Mouse (Mus musculus) embryonic facial prominence, embryonic 12.5 days (tissue): ENCODE measurements around the gene Tm7sf3. TPM values are rescaled to one million over a fixed set of nuclear protein-coding genes. Genes with fewer than 3 reads are reported as not detected.
"Not testable (repeated sequence)": the region's sequence is repeated elsewhere in the genome, so short reads cannot be mapped to it uniquely, and the experiment has no call there.

ENCODE experiments used
- ATAC-seq: fragments of 200-750 bp; cut with Nextera tagmentation; 2 replicates; pipeline ENCODE4 v1.8.0; 2017; ENCODE audit not compliant: insufficient number of reproducible peaks, insufficient read depth, low FRiP score, low TSS enrichment
- H3K27ac ChIP-seq: fragments of 300-500 bp; sonication (generic); 2 replicates; pipeline ENCODE4 v1.5.1; 2016; ENCODE audit warnings: mild to moderate bottlenecking
- H3K27me3 ChIP-seq: fragments of 300-500 bp; sonication (generic); 2 replicates; pipeline ENCODE4 v1.6.1; 2016; ENCODE audit warnings: mild to moderate bottlenecking, moderate library complexity
- H3K36me3 ChIP-seq: fragments of 300-500 bp; sonication (generic); 2 replicates; pipeline ENCODE4 v1.6.1; 2016; ENCODE audit warnings: mild to moderate bottlenecking
- H3K4me1 ChIP-seq: fragments of 300-500 bp; sonication (generic); 2 replicates; pipeline ENCODE4 v1.6.1; 2016
- H3K4me2 ChIP-seq: fragments of 300-500 bp; sonication (generic); replicated peaks from 2 replicates; pipeline ENCODE4 v1.6.1; 2016; ENCODE audit warnings: mild to moderate bottlenecking, moderate library complexity
- H3K4me3 ChIP-seq: fragments of 300-500 bp; sonication (generic); 2 replicates; pipeline ENCODE4 v1.5.1; 2016; ENCODE audit warnings: mild to moderate bottlenecking
- H3K9ac ChIP-seq: fragments of 300-500 bp; sonication (generic); 2 replicates; pipeline ENCODE4 v1.6.1; 2016; ENCODE audit warnings: mild to moderate bottlenecking, moderate library complexity
- H3K9me3 ChIP-seq: fragments of 300-500 bp; sonication (generic); 2 replicates; pipeline ENCODE4 v1.6.1; 2016; ENCODE audit warnings: mild to moderate bottlenecking, moderate library complexity
- WGBS: fragments of 180-500 bp; shearing (Covaris S2); methylation state at CpG from one replicate; pipeline ENCODE4 v1.1.7; 2016; 5-methylcytosine and 5-hydroxymethylcytosine counted together
- polyA plus RNA-seq: library from polyadenylated mRNA; unstranded; fragments of >200 nt; fragmentation: Nextera tagmentation; extraction: Ambion mirVana; gene quantifications from 2 replicates; pipeline ENCODE4 v1.2.1, GENCODE M21; 2016

Tm7sf3 gene
- polyA plus RNA-seq, 1 experiment from 2014 or later, result 38.4 TPM

- WGBS, result 86% methylated on average over 10 of the region's 10 CpGs
Observed at GRCm38 (mm10) chr6:146603651-146604050, 39.0 kb downstream of the Tm7sf3 start.

GRCm38 (mm10) chr6:146602601-146603000 is 40.0 kb downstream of the Tm7sf3 start:
- Histone ChIP-seq H3K27me3 (no peaks in the 10 kb centered on the region), H3K36me3 (peaks cover 74% of the 10 kb centered on the region), H3K9ac (no peak overlapping the region), H3K4me2 (no peak overlapping the region), H3K4me1 (no peaks in the 10 kb centered on the region), H3K9me3 (no peaks in the 10 kb centered on the region), H3K4me3 (no peak overlapping the region), H3K27ac (no peak overlapping the region)
- 89% methylated on average over 4 of the region's 4 CpGs for WGBS
- ATAC-seq, result no peak

More at GRCm38 (mm10) chr6:146603651-146604050, 39.0 kb downstream of the Tm7sf3 start:
- H3K4me1 ChIP-seq, result no peaks in the 10 kb centered on the region
- no peaks in the 10 kb centered on the region for H3K27me3 ChIP-seq
- H3K27ac ChIP-seq, result no peak overlapping the region
- no peak overlapping the region for H3K9ac ChIP-seq
- no peaks in the 10 kb centered on the region for H3K9me3 ChIP-seq
- ATAC-seq, result no peak
- peaks cover 79% of the 10 kb centered on the region for H3K36me3 ChIP-seq
- H3K4me2 ChIP-seq, result no peak overlapping the region
- no peak overlapping the region for H3K4me3 ChIP-seq

- WGBS, result 92% methylated on average over 5 of the region's 5 CpGs
- Histone ChIP-seq H3K4me2 (no peak overlapping the region), H3K9me3 (no peaks in the 10 kb centered on the region), H3K27me3 (no peaks in the 10 kb centered on the region), H3K4me3 (no peak overlapping the region), H3K27ac (no peak overlapping the region), H3K4me1 (no peaks in the 10 kb centered on the region), H3K36me3 (peaks cover 40% of the 10 kb centered on the region), H3K9ac (no peak overlapping the region)
- ATAC-seq, result no peak
Observed at GRCm38 (mm10) chr6:146585134-146585533, 57.5 kb downstream of the Tm7sf3 start.

GRCm38 (mm10) chr6:146583366-146584046 is 59.1 kb downstream of the Tm7sf3 start:
- Histone ChIP-seq H3K4me2 (no peak overlapping the region), H3K27me3 (no peaks in the 10 kb centered on the region), H3K9ac (no peak overlapping the region), H3K4me3 (no peak overlapping the region), H3K4me1 (peaks cover 8% of the 10 kb centered on the region; the same call in 1 of the 2 replicates), H3K9me3 (no peaks in the 10 kb centered on the region), H3K36me3 (peaks cover 24% of the 10 kb centered on the region), H3K27ac (no peak overlapping the region)
- 86% methylated on average over 2 of the region's 2 CpGs for WGBS
- no peak for ATAC-seq

GRCm38 (mm10) chr6:146580381-146580926 is 62.2 kb downstream of the Tm7sf3 start:
- Histone ChIP-seq H3K27ac (no peak overlapping the region), H3K9ac (no peak overlapping the region), H3K36me3 (no peaks in the 10 kb centered on the region; the same call in 1 of the 2 replicates), H3K4me3 (no peak overlapping the region), H3K4me1 (peaks cover 18% of the 10 kb centered on the region), H3K9me3 (no peaks in the 10 kb centered on the region), H3K4me2 (no peak overlapping the region), H3K27me3 (no peaks in the 10 kb centered on the region)
- no peak for ATAC-seq
- 34% methylated on average over 2 of the region's 2 CpGs for WGBS

GRCm38 (mm10) chr6:146578586-146578985 is 64.0 kb downstream of the Tm7sf3 start:
- Histone ChIP-seq H3K27ac (peak overlapping the region; percentile 95), H3K4me1 (peaks cover 18% of the 10 kb centered on the region), H3K4me2 (peak overlapping the region; percentile 78), H3K9me3 (no peaks in the 10 kb centered on the region), H3K4me3 (peak overlapping the region; percentile 78), H3K9ac (peak overlapping the region; percentile 92), H3K27me3 (no peaks in the 10 kb centered on the region), H3K36me3 (no peaks in the 10 kb centered on the region; the same call in 1 of the 2 replicates)
- 10% methylated on average over 7 of the region's 7 CpGs for WGBS
- ATAC-seq, result no peak

- Histone ChIP-seq H3K4me3 (peak overlapping the region; percentile 78), H3K4me2 (peak overlapping the region; percentile 78), H3K27ac (peak overlapping the region; percentile 95), H3K4me1 (peaks cover 18% of the 10 kb centered on the region), H3K36me3 (no peaks in the 10 kb centered on the region; the same call in 1 of the 2 replicates), H3K9me3 (no peaks in the 10 kb centered on the region), H3K27me3 (no peaks in the 10 kb centered on the region), H3K9ac (peak overlapping the region; percentile 92)
- ATAC-seq, result peak; percentile 32; the same call in 1 of the 2 replicates
- under 1% methylated on average over 16 of the region's 22 CpGs for WGBS
Observed at GRCm38 (mm10) chr6:146578111-146578531, 64.5 kb downstream of the Tm7sf3 start.

- peaks cover 18% of the 10 kb centered on the region for H3K4me1 ChIP-seq
- no peaks in the 10 kb centered on the region for H3K27me3 ChIP-seq
- ATAC-seq, result peak; percentile 95
- no peaks in the 10 kb centered on the region for H3K36me3 ChIP-seq
- H3K9ac ChIP-seq, result peak within 1 kb of the TSS; percentile 92
- H3K4me2 ChIP-seq, result peak within 1 kb of the TSS; percentile 78
- WGBS, result under 1% methylated on average over 75 of the region's 77 CpGs
- H3K27ac ChIP-seq, result peak within 1 kb of the TSS; percentile 95
- H3K4me3 ChIP-seq, result peak within 1 kb of the TSS; percentile 78
- no peaks in the 10 kb centered on the region for H3K9me3 ChIP-seq
Observed at GRCm38 (mm10) chr6:146577310-146578109, 65.1 kb downstream of the Tm7sf3 start, which contains the start of gene Ints13. TSS of gene Ints13 (minus strand) at chr6:146577835.

GRCm38 (mm10) chr6:146576903-146577302 is 65.7 kb downstream of the Tm7sf3 start, which contains the start of gene Fgfr1op2:
TSS of gene Fgfr1op2 (plus strand) at chr6:146577203.
- peak within 1 kb of the TSS; percentile 92 for H3K9ac ChIP-seq
- H3K27me3 ChIP-seq, result no peaks in the 10 kb centered on the region
- no peaks in the 10 kb centered on the region for H3K36me3 ChIP-seq
- 1% methylated on average over 13 of the region's 13 CpGs for WGBS
- H3K4me1 ChIP-seq, result peaks cover 18% of the 10 kb centered on the region
- no peaks in the 10 kb centered on the region for H3K9me3 ChIP-seq
- peak within 1 kb of the TSS; percentile 95 for H3K27ac ChIP-seq
- peak within 1 kb of the TSS; percentile 78 for H3K4me3 ChIP-seq
- H3K4me2 ChIP-seq, result peak within 1 kb of the TSS; percentile 78
- ATAC-seq, result peak; percentile 20; the same call in 1 of the 2 replicates

GRCm38 (mm10) chr6:146572073-146572472 is 70.6 kb downstream of the Tm7sf3 start:
- H3K27ac ChIP-seq, result no peak overlapping the region
- H3K36me3 ChIP-seq, result peaks cover 11% of the 10 kb centered on the region
- H3K4me1 ChIP-seq, result peaks cover 10% of the 10 kb centered on the region
- no peak for ATAC-seq
- no peak overlapping the region for H3K4me2 ChIP-seq
- no peak overlapping the region for H3K4me3 ChIP-seq
- no peak overlapping the region for H3K9ac ChIP-seq
- H3K9me3 ChIP-seq, result no peaks in the 10 kb centered on the region
- H3K27me3 ChIP-seq, result no peaks in the 10 kb centered on the region

- not testable (repeated sequence) for H3K4me2 ChIP-seq, H3K27ac ChIP-seq, H3K4me3 ChIP-seq, H3K27me3 ChIP-seq, H3K4me1 ChIP-seq, ATAC-seq, H3K9ac ChIP-seq, H3K9me3 ChIP-seq
- 77% methylated on average over 1 of the region's 1 CpGs for WGBS
- H3K36me3 ChIP-seq, result peaks cover 46% of the 10 kb centered on the region
Observed at GRCm38 (mm10) chr6:146562461-146562860, 80.2 kb downstream of the Tm7sf3 start.
